Mouse (Mus musculus) heart, adult 2 months (tissue): ENCODE measurements around the gene St6gal1.

Experiments used
- EP300 ChIP-seq: fragments of 200-500 bp; IDR thresholded peaks from 2 replicates; pipeline ENCODE4 v1.6.1; 2011; ENCODE audit warnings: low read depth, low read length, control low read depth; ENCODE audit not compliant: insufficient read depth
- POLR2A ChIP-seq: fragments of 200-500 bp; IDR thresholded peaks from 2 replicates; pipeline ENCODE4 v1.6.1; 2011; ENCODE audit warnings: mild to moderate bottlenecking, low read depth, low read length, control low read depth; ENCODE audit not compliant: insufficient read depth

DNA sequence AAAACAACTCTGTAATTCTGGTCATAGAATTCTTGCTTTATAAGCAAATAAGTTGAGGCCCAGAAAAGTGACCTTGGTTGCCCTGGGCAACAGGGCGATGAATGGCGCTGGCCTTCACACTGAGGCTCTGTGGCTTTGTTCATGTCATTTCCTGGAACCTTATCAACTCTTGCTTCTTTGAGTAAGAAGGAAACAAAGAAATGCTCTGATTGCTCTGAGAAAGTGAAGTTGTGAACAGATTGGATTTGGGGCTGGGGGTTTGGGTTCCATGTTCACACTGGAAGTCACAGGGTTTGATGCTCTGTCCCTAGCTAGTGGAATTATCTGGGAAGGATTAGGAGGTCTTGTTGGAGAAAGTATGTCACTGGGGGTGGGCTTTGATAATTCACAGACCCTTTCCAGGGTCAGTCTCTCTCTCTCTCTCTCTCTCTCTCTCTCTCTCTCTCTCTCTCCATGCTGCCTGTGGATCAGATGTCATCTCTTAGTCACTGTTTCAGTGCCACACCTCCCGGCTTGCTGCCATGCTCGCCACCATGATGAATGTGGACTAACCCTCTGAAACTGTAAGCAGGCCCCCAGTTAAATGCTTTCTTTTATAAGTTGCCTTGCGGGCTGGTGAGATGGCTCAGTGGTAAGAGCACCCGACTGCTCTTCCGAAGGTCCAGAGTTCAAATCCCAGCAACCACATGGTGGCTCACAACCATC lies 50.2 kb downstream of the St6gal1 start:
- TF ChIP-seq EP300 (no peak), POLR2A (no peak)
